Mouse (Mus musculus) left cerebral cortex, postnatal 4 days (tissue): ENCODE measurements around the gene Ldb1. TPM values are rescaled to one million over a fixed set of nuclear protein-coding genes. Genes with fewer than 3 reads are reported as not detected.

Source experiments
- DNase-seq: peaks from one replicate; pipeline ENCODE4 v3.0.0-alpha.2; 2022
- intact Hi-C: fragments of 180-260 bp; cut with DNase I; formaldehyde crosslinking; loops from one replicate; pipeline ENCODE4 v1.15.1; 2025
- total RNA-seq, 2 experiments: library from RNA; stranded (reverse); gene quantifications; 2 replicates each; pipeline ENCODE4 v1.2.3; 2021

Gene Ldb1
- total RNA-seq, 2 experiments from 2014 or later = 151 to 153 TPM

DNA sequence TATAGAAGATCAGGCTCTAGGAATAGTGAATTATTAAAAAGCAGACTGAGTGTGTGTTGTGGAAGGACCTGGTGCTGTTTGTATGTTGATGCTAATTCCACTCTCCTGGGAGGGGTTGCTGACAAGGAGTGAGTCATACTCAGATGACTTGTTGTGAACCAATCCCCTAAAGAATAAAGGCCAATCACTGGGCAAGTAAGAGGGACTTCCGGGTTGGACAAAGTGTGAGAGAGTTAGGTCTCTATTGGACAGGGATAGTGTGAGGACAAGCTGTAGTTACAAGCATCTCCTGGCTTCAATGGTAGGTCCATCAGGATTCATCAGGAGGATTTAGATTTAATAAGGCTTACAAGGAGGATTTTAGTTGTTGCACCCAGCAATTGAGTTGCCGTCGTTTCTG is 56.8 kb downstream of the Ldb1 start:
- DNase-seq = no peak
- intact Hi-C loops = no loop called here

DNA sequence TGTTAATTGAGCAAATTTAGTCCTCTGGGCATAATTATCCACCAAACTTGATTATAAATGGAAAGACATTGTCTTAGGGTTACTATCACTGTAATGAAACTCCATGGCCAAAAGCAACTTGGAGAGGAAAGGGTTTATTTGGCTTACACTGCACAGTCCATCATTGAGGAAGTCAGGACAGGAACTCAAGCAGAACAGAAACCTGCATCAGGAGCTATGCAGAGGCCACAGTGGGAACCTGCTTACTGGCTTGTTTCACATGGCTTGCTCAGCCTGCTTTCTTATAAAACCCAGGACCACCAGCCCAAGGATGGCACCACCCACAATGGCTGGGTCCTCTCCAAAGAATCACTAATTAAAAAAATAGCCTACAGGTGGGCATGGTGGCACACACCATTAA is 60.6 kb downstream of the Ldb1 start:
- intact Hi-C loops = no loop called here
- DNase-seq = no peak

Other genes starting within 250 kb of the Ldb1 start
- 10 to 100 TPM; 61.2 to 67.7 TPM for gene Kcnip2, start 229.2 kb downstream of the Ldb1 start, total RNA-seq
- 10 to 100 TPM; 25.6 to 27.1 TPM for gene Armh3, start 46.7 kb downstream of the Ldb1 start, total RNA-seq
- 1 to 10 TPM; 4.3 to 4.5 TPM for gene Hps6, start 41.7 kb downstream of the Ldb1 start, total RNA-seq
- gene Pprc1, start 328 bp downstream of the Ldb1 start, total RNA-seq = 10 to 100 TPM; 42.9 to 46.7 TPM
- 10 to 100 TPM; 47.8 to 56.4 TPM for gene Nolc1, start 30.6 kb upstream of the Ldb1 start, total RNA-seq
- not detected for gene Elovl3, start 86.7 kb upstream of the Ldb1 start, total RNA-seq
- gene Pitx3, start 103.1 kb upstream of the Ldb1 start, total RNA-seq = not detected
- 100 to 1,000 TPM; 101 to 106 TPM for gene Gbf1, start 107.3 kb upstream of the Ldb1 start, total RNA-seq